Mouse (Mus musculus) stomach, postnatal 0 days (tissue): ENCODE data around the gene Begain. TPM values are rescaled to one million over a fixed set of nuclear protein-coding genes. Genes with fewer than 3 reads are reported as not detected.

Experiments
- ATAC-seq: fragments of 200-750 bp; cut with Nextera tagmentation; 2 replicates; pipeline ENCODE4 v1.8.0; 2017; ENCODE audit not compliant: low FRiP score, low TSS enrichment
- DNase-seq: peaks from one replicate; pipeline ENCODE4 v3.0.0-alpha.2; 2016; ENCODE audit warnings: low spot score
- H3K27ac ChIP-seq: fragments of 300-500 bp; sonication (generic); replicated peaks from 2 replicates; pipeline ENCODE4 v1.5.1; 2014; ENCODE audit warnings: mild to moderate bottlenecking, control low read depth
- H3K27me3 ChIP-seq: fragments of 300-500 bp; sonication (generic); 2 replicates; pipeline ENCODE4 v1.6.1; 2014; ENCODE audit warnings: low read length; ENCODE audit not compliant: control insufficient read depth, insufficient read depth
- H3K36me3 ChIP-seq: fragments of 300-500 bp; sonication (generic); 2 replicates; pipeline ENCODE4 v1.6.1; 2014; ENCODE audit warnings: low read length, mixed read lengths; ENCODE audit not compliant: control insufficient read depth, insufficient read depth
- H3K4me1 ChIP-seq: fragments of 300-500 bp; sonication (generic); replicated peaks from 2 replicates; pipeline ENCODE4 v1.6.1; 2014; ENCODE audit warnings: antibody characterized with exemption; ENCODE audit not compliant: control insufficient read depth, insufficient read depth
- H3K4me2 ChIP-seq: fragments of 300-500 bp; sonication (generic); replicated peaks from 2 replicates; pipeline ENCODE4 v1.6.1; 2014; ENCODE audit warnings: low read depth, mild to moderate bottlenecking, control low read depth, moderate library complexity
- H3K4me3 ChIP-seq: fragments of 300-500 bp; sonication (generic); 2 replicates; pipeline ENCODE4 v1.5.1; 2014; ENCODE audit warnings: low read depth, low read length, control low read depth
- H3K9ac ChIP-seq: fragments of 300-500 bp; sonication (generic); 2 replicates; pipeline ENCODE4 v1.6.1; 2014; ENCODE audit warnings: mild to moderate bottlenecking, low read length, control low read depth, mixed read lengths
- H3K9me3 ChIP-seq: fragments of 300-500 bp; sonication (generic); 2 replicates; pipeline ENCODE4 v1.6.1; 2016; ENCODE audit warnings: low read length; ENCODE audit not compliant: control insufficient read depth
- CTCF ChIP-seq: IDR thresholded peaks from 2 replicates; pipeline ENCODE4 v1.5.1; 2016; ENCODE audit warnings: antibody characterized with exemption, low read depth, mild to moderate bottlenecking, moderate library complexity
- EP300 ChIP-seq: optimal IDR thresholded peaks from 2 replicates; pipeline ENCODE3; 2016; ENCODE audit warnings: antibody characterized with exemption
- WGBS: fragments of 180-500 bp; shearing (Covaris S2); extraction: QIAGEN DNeasy Blood & Tissue Kit; methylation state at CpG from one replicate; pipeline ENCODE4 v1.1.7; 2014; 5-methylcytosine and 5-hydroxymethylcytosine counted together
- polyA plus RNA-seq: library from polyadenylated mRNA; unstranded; fragments of >200 nt; fragmentation: Nextera tagmentation; extraction: Ambion mirVana; gene quantifications from 2 replicates; pipeline ENCODE4 v1.2.1, GENCODE M21; 2015

Begain gene
- polyA plus RNA-seq, 1 experiment from 2014 or later: 1.6 TPM

- WGBS: 88% methylated on average over 7 of the region's 7 CpGs
- H3K4me3 ChIP-seq: no peak overlapping the region
- no peaks in the 10 kb centered on the region for H3K36me3 ChIP-seq
- no peak overlapping the region for H3K27ac ChIP-seq
- DNase-seq (no peak), ATAC-seq (no peak)
- H3K27me3 ChIP-seq: no peaks in the 10 kb centered on the region
- no peaks in the 10 kb centered on the region for H3K9me3 ChIP-seq
- no peak for TF ChIP-seq CTCF
- no peak for TF ChIP-seq EP300
- no peak overlapping the region for H3K4me2 ChIP-seq
- no peaks in the 10 kb centered on the region for H3K4me1 ChIP-seq
- no peak overlapping the region for H3K9ac ChIP-seq
These were observed 32.4 kb upstream of the Begain start for GRCm38 (mm10) chr12:109100381-109100780.

GRCm38 (mm10) chr12:109090456-109091130 lies 22.6 kb upstream of the Begain start:
- ATAC-seq (no peak), DNase-seq (no peak)
- 60% methylated on average over 13 of the region's 13 CpGs for WGBS
- Histone ChIP-seq H3K36me3 (no peaks in the 10 kb centered on the region), H3K27me3 (no peaks in the 10 kb centered on the region), H3K27ac (no peak overlapping the region), H3K4me2 (no peak overlapping the region), H3K4me3 (no peak overlapping the region), H3K4me1 (no peaks in the 10 kb centered on the region), H3K9me3 (no peaks in the 10 kb centered on the region), H3K9ac (no peak overlapping the region)
- TF ChIP-seq EP300 (no peak), CTCF (no peak)

DNA sequence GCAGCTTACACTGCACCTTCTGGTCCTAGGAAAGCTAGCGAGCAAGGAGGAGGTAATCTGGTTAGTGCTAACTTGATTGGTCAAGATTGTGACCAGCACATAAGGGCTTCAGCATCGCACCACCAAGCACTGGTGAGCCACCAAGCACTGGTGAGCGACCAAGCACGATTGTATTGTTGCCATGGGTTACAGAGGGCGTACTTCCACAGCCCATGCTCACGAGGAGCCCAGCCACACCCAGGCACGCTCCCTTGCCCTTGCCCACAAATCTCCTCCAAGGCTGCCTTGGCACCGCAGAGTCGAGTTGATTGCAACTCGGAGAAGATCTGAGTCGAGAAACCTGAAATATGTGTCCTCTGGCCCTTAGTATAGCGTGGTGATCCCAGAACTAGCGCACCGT lies 22.0 kb upstream of the Begain start:
- ATAC-seq: no peak

DNA sequence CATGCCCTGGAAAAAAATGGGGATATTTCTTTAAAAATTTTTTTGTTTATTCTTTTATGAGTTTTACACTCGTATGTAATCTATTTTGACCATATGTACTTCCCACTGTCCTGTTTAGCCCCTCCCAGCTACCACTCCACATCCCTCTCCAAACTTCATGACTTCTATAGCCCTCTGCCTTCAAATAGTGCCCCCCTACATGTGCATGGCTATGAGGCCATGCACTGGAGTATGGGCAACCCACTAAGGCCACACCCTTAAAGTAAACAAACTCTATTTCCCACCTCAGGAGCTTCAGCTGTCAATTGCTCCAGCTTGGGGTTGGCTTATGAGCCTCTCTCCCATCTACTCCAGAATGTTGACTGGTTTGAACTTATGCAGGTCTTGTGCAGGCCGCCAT lies 18.1 kb upstream of the Begain start:
- WGBS: 60% methylated on average over 2 of the region's 2 CpGs
- H3K4me1 ChIP-seq: no peaks in the 10 kb centered on the region
- no peak overlapping the region for H3K9ac ChIP-seq
- H3K9me3 ChIP-seq: no peaks in the 10 kb centered on the region
- H3K27me3 ChIP-seq: no peaks in the 10 kb centered on the region
- H3K4me2 ChIP-seq: no peak overlapping the region
- TF ChIP-seq CTCF (no peak), EP300 (no peak)
- no peak overlapping the region for H3K27ac ChIP-seq
- no peak for ATAC-seq
- no peaks in the 10 kb centered on the region for H3K36me3 ChIP-seq
- DNase-seq: no peak
- no peak overlapping the region for H3K4me3 ChIP-seq

More for the DNA sequence above, 22.0 kb upstream of the Begain start:
- no peak for DNase-seq
- TF ChIP-seq CTCF (no peak), EP300 (no peak)
- Histone ChIP-seq H3K27me3 (no peaks in the 10 kb centered on the region), H3K4me3 (no peak overlapping the region), H3K4me1 (no peaks in the 10 kb centered on the region), H3K9ac (no peak overlapping the region), H3K4me2 (no peak overlapping the region), H3K9me3 (no peaks in the 10 kb centered on the region), H3K36me3 (no peaks in the 10 kb centered on the region), H3K27ac (no peak overlapping the region)
- 81% methylated on average over 14 of the region's 14 CpGs for WGBS

GRCm38 (mm10) chr12:109085674-109086073 lies 17.7 kb upstream of the Begain start:
- ATAC-seq (no peak), DNase-seq (no peak)
- H3K4me2 ChIP-seq: no peak overlapping the region
- TF ChIP-seq CTCF (no peak), EP300 (no peak)
- H3K36me3 ChIP-seq: no peaks in the 10 kb centered on the region
- H3K4me3 ChIP-seq: no peak overlapping the region
- no peaks in the 10 kb centered on the region for H3K9me3 ChIP-seq
- no peak overlapping the region for H3K27ac ChIP-seq
- H3K9ac ChIP-seq: no peak overlapping the region
- WGBS: 78% methylated on average over 8 of the region's 8 CpGs
- H3K27me3 ChIP-seq: no peaks in the 10 kb centered on the region
- H3K4me1 ChIP-seq: no peaks in the 10 kb centered on the region

GRCm38 (mm10) chr12:109085046-109085445 lies 17.0 kb upstream of the Begain start:
- ATAC-seq: no peak

More at GRCm38 (mm10) chr12:109085046-109085445, 17.0 kb upstream of the Begain start:
- Histone ChIP-seq H3K27me3 (no peaks in the 10 kb centered on the region), H3K27ac (no peak overlapping the region), H3K36me3 (no peaks in the 10 kb centered on the region), H3K4me2 (no peak overlapping the region), H3K9ac (no peak overlapping the region), H3K4me1 (no peaks in the 10 kb centered on the region), H3K9me3 (no peaks in the 10 kb centered on the region), H3K4me3 (no peak overlapping the region)
- WGBS: 77% methylated on average over 5 of the region's 5 CpGs
- TF ChIP-seq CTCF (no peak), EP300 (no peak)
- DNase-seq: no peak
